Mouse (Mus musculus): ENCODE data around the gene Tef. TPM values are rescaled to one million over a fixed set of nuclear protein-coding genes. Genes with fewer than 3 reads are reported as not detected.
A peak's percentile ranks its signal among the peaks of the same experiment; 100 is the strongest.

Gene Tef
- polyA plus RNA-seq, 1 experiment from 2014 or later = 16.8 TPM

DNA sequence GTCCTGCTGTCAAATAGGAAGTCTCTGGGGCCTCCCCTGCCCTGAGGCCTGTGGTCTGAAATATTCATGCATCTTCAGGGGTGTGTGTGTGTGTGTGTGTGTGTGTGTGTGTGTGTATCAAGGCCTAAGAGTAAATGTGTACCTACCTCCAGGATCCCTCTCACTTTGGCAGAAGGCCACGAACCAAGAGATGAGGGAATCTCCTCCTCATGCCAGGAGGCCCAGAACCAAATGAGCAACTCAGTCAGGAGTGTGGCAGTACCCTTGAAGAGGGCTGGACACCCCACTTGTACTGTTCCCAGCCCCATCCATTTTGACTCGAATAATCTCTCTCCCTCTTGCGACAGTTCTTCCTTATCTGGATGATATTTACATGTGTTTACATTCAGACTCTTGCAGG is 30.0 kb downstream of the Tef start:
- Histone ChIP-seq H3K27ac (no peak overlapping the region), H3K9me3 (ENCODE audit: control insufficient read depth, low read length) (no peaks in the 10 kb centered on the region), H3K9ac (no peak overlapping the region), H3K4me2 (replicated peaks) (no peak overlapping the region), H3K4me3 (replicated peaks; ENCODE audit: low read length) (no peak overlapping the region), H3K36me3 (replicated peaks; ENCODE audit: control insufficient read depth, insufficient read depth) (peaks cover 11% of the 10 kb centered on the region), H3K4me1 (replicated peaks; ENCODE audit: control insufficient read depth, insufficient read depth, low read length) (0 out of 2 replicates have a peak, but pooled peaks cover 3% of the 10 kb centered on the region), H3K27me3 (ENCODE audit: control insufficient read depth, insufficient read depth, low read length) (no peaks in the 10 kb centered on the region)
- DNase-seq (ENCODE audit: low spot score) (no peak), ATAC-seq (ENCODE audit: low FRiP score) (no peak)
- 82% methylated on average over 3 of the region's 3 CpGs for WGBS

DNA sequence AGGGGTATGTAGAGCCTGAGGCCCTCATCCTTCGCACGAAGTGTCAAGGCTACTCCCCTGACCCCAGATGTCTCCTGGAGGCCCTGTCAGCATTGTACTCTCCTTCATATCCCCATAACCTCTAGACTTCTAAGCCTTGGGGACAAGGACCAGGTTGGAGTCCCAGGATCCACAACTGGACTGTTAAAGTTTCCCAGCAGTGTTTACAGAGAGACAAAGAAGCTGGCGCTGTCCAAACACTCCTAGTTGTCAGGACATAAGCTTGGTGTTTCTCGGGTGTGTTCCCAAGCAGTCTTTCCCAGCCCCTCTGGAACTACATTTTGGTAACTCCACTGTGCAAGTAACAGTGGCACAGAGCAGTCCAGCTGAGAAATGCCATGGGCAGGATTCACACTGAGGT is 31.3 kb downstream of the Tef start:
- WGBS = 77% methylated on average over 4 of the region's 4 CpGs
- peaks cover 3% of the 10 kb centered on the region; the same call in 1 of the 2 replicates for H3K36me3 ChIP-seq (replicated peaks; ENCODE audit: control insufficient read depth, insufficient read depth)

DNA sequence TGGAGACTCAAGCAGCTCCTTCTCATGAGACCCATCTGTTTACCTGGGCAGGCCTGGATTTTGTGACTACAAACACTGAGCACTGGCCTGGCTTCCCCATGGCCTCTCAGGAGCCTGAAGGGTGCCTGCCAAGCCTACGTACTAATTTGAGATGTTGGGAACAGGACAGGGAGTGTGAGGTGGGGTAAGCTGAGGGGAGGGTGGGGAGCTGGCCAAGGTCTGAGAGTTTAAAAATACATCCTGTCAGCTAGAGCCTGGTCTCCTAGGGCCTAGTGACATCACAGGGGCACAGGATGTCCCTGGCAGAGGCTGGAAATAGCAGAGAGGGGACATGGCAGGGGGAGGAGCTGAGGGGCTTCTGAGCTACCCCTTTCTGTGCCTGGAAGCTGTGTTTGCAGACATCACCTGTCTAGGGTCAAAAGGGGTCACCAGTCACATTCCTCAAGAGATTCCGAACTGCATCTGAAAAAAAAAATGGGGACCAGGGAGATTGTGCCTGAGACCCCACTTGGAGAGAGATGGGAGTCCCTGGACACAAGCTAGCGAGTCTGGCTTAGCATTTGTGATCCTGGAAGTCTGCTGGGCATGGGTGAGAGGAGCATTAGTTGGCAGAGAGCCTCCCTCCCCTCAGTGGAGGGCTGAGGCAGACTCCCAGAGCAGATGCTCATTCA is 32.1 kb downstream of the Tef start:
- Histone ChIP-seq H3K27me3 (ENCODE audit: control insufficient read depth, insufficient read depth, low read length) (no peaks in the 10 kb centered on the region), H3K9me3 (ENCODE audit: control insufficient read depth, low read length) (no peaks in the 10 kb centered on the region), H3K4me3 (replicated peaks; ENCODE audit: low read length) (no peak overlapping the region), H3K4me2 (replicated peaks) (no peak overlapping the region), H3K9ac (no peak overlapping the region), H3K4me1 (replicated peaks; ENCODE audit: control insufficient read depth, insufficient read depth, low read length) (0 out of 2 replicates have a peak, but pooled peaks cover 3% of the 10 kb centered on the region), H3K36me3 (replicated peaks; ENCODE audit: control insufficient read depth, insufficient read depth) (no peaks in the 10 kb centered on the region), H3K27ac (no peak overlapping the region)
- no peak for ATAC-seq (ENCODE audit: low FRiP score)
- DNase-seq (ENCODE audit: low spot score) = no peak
- WGBS = 61% methylated on average over 3 of the region's 3 CpGs

More for the DNA sequence above, 31.3 kb downstream of the Tef start:
- 0 out of 2 replicates have a peak, but pooled peaks cover 3% of the 10 kb centered on the region for H3K4me1 ChIP-seq (replicated peaks; ENCODE audit: control insufficient read depth, insufficient read depth, low read length)
- H3K27me3 ChIP-seq (ENCODE audit: control insufficient read depth, insufficient read depth, low read length) = no peaks in the 10 kb centered on the region
- H3K9ac ChIP-seq = no peak overlapping the region
- no peak overlapping the region for H3K4me3 ChIP-seq (replicated peaks; ENCODE audit: low read length)
- H3K4me2 ChIP-seq (replicated peaks) = no peak overlapping the region
- DNase-seq (ENCODE audit: low spot score) (no peak), ATAC-seq (ENCODE audit: low FRiP score) (no peak)
- no peak overlapping the region for H3K27ac ChIP-seq
- no peaks in the 10 kb centered on the region for H3K9me3 ChIP-seq (ENCODE audit: control insufficient read depth, low read length)

GRCm38 (mm10) chr15:81835007-81835880 is 33.0 kb downstream of the Tef start:
- 65% methylated on average over 10 of the region's 10 CpGs for WGBS
- no peak overlapping the region for H3K27ac ChIP-seq
- peaks cover 10% of the 10 kb centered on the region; the same call in 1 of the 2 replicates for H3K4me1 ChIP-seq (replicated peaks; ENCODE audit: control insufficient read depth, insufficient read depth, low read length)
- no peak overlapping the region for H3K9ac ChIP-seq
- H3K4me3 ChIP-seq (replicated peaks; ENCODE audit: low read length) = no peak overlapping the region
- H3K4me2 ChIP-seq (replicated peaks) = no peak overlapping the region
- no peaks in the 10 kb centered on the region for H3K9me3 ChIP-seq (ENCODE audit: control insufficient read depth, low read length)
- no peaks in the 10 kb centered on the region for H3K36me3 ChIP-seq (replicated peaks; ENCODE audit: control insufficient read depth, insufficient read depth)
- ATAC-seq (ENCODE audit: low FRiP score) (no peak), DNase-seq (ENCODE audit: low spot score) (no peak)
- no peaks in the 10 kb centered on the region for H3K27me3 ChIP-seq (ENCODE audit: control insufficient read depth, insufficient read depth, low read length)

GRCm38 (mm10) chr15:81836124-81836821 is 34.1 kb downstream of the Tef start:
- Histone ChIP-seq H3K4me2 (replicated peaks) (peak overlapping the region; percentile 46), H3K4me3 (replicated peaks; ENCODE audit: low read length) (no peak overlapping the region), H3K27ac (no peak overlapping the region), H3K36me3 (replicated peaks; ENCODE audit: control insufficient read depth, insufficient read depth) (no peaks in the 10 kb centered on the region), H3K27me3 (ENCODE audit: control insufficient read depth, insufficient read depth, low read length) (no peaks in the 10 kb centered on the region), H3K9ac (peak overlapping the region; percentile 47; the same call in 1 of the 2 replicates), H3K4me1 (replicated peaks; ENCODE audit: control insufficient read depth, insufficient read depth, low read length) (peaks cover 10% of the 10 kb centered on the region; the same call in 1 of the 2 replicates), H3K9me3 (ENCODE audit: control insufficient read depth, low read length) (no peaks in the 10 kb centered on the region)
- 4% methylated on average over 31 of the region's 33 CpGs for WGBS
- ATAC-seq (ENCODE audit: low FRiP score) = peak; percentile 54; the same call in 1 of the 2 replicates
- no peak for DNase-seq (ENCODE audit: low spot score)

- no peak for ATAC-seq (ENCODE audit: low FRiP score)
- DNase-seq (ENCODE audit: low spot score) = no peak
- H3K4me2 ChIP-seq (replicated peaks) = no peak overlapping the region; the same call in 1 of the 2 replicates
- no peaks in the 10 kb centered on the region for H3K27me3 ChIP-seq (ENCODE audit: control insufficient read depth, insufficient read depth, low read length)
- no peaks in the 10 kb centered on the region for H3K9me3 ChIP-seq (ENCODE audit: control insufficient read depth, low read length)
- H3K36me3 ChIP-seq (replicated peaks; ENCODE audit: control insufficient read depth, insufficient read depth) = no peaks in the 10 kb centered on the region
- H3K27ac ChIP-seq = no peak overlapping the region
- H3K4me3 ChIP-seq (replicated peaks; ENCODE audit: low read length) = no peak overlapping the region
- H3K9ac ChIP-seq = no peak overlapping the region
- WGBS = 63% methylated on average over 7 of the region's 7 CpGs
- peaks cover 10% of the 10 kb centered on the region; the same call in 1 of the 2 replicates for H3K4me1 ChIP-seq (replicated peaks; ENCODE audit: control insufficient read depth, insufficient read depth, low read length)
Measured at GRCm38 (mm10) chr15:81836966-81837920, 35.0 kb downstream of the Tef start.

DNA sequence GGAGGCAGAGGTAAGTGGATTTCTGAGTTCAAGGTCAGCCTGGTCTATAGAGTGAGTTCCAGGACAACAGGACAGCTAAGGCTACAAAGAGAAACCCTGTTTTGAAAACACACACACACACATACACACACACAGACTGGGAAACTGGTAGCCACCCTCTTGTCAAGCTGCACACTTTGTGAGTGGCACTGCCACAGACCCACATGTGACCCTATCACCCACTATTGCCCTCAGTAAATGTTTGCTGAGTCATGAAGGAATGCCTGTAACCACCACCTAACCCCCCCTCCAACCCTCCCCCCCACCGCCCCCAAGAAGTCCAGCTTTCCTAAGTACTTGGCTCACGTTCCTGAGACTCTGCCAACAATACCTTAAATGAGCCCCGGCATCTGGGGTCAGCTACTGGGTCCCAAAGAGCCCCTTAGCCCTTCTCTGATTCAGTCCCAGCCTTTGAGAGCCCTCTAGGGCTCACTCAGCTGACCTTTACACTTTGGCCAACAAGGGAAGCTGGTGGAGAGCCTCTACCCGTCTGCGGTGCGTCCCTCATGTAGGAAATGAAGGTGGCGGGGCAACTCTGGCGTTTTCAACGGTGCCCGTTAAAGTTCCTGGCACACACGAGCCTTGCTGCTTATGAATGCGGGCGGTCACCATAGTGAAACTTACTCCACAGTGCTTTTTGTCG is 36.5 kb downstream of the Tef start:
- no peak overlapping the region for H3K9ac ChIP-seq
- H3K9me3 ChIP-seq (ENCODE audit: control insufficient read depth, low read length) = no peaks in the 10 kb centered on the region
- no peak overlapping the region for H3K4me3 ChIP-seq (replicated peaks; ENCODE audit: low read length)
- WGBS = 71% methylated on average over 14 of the region's 14 CpGs
- no peaks in the 10 kb centered on the region for H3K36me3 ChIP-seq (replicated peaks; ENCODE audit: control insufficient read depth, insufficient read depth)
- DNase-seq (ENCODE audit: low spot score) = no peak
- H3K4me1 ChIP-seq (replicated peaks; ENCODE audit: control insufficient read depth, insufficient read depth, low read length) = peaks cover 10% of the 10 kb centered on the region; the same call in 1 of the 2 replicates
- H3K27me3 ChIP-seq (ENCODE audit: control insufficient read depth, insufficient read depth, low read length) = no peaks in the 10 kb centered on the region
- no peak for ATAC-seq (ENCODE audit: low FRiP score)
- no peak overlapping the region for H3K27ac ChIP-seq
- H3K4me2 ChIP-seq (replicated peaks) = no peak overlapping the region

- H3K27ac ChIP-seq = peak overlapping the region; percentile 26; the same call in 1 of the 2 replicates
- peak; percentile 69 for DNase-seq (ENCODE audit: low spot score)
- H3K4me3 ChIP-seq (replicated peaks; ENCODE audit: low read length) = no peak overlapping the region
- H3K9me3 ChIP-seq (ENCODE audit: control insufficient read depth, low read length) = no peaks in the 10 kb centered on the region
- H3K27me3 ChIP-seq (ENCODE audit: control insufficient read depth, insufficient read depth, low read length) = no peaks in the 10 kb centered on the region
- peak; percentile 75; the same call in 1 of the 2 replicates for ATAC-seq (ENCODE audit: low FRiP score)
- H3K4me2 ChIP-seq (replicated peaks) = no peak overlapping the region
- no peak overlapping the region for H3K9ac ChIP-seq
- WGBS = 62% methylated on average over 5 of the region's 5 CpGs
- H3K36me3 ChIP-seq (replicated peaks; ENCODE audit: control insufficient read depth, insufficient read depth) = no peaks in the 10 kb centered on the region
- H3K4me1 ChIP-seq (replicated peaks; ENCODE audit: control insufficient read depth, insufficient read depth, low read length) = peaks cover 10% of the 10 kb centered on the region; the same call in 1 of the 2 replicates
Measured at GRCm38 (mm10) chr15:81839634-81840033, 37.4 kb downstream of the Tef start.

All from hindbrain, embryonic 14.5 days (tissue).